Mouse (Mus musculus) ES-Bruce4 (cell line): Measurements from ENCODE around the gene Ceacam10. TPM values are rescaled to one million over a fixed set of nuclear protein-coding genes. Genes with fewer than 3 reads are reported as not detected.
"Not testable (repeated sequence)": the region's sequence is repeated elsewhere in the genome, so short reads cannot be mapped to it uniquely, and the experiment has no call there.

Experiments
- H3K27ac ChIP-seq: 2 replicates; pipeline ENCODE4 v1.5.1; 2012; ENCODE audit warnings: low read length, inconsistent platforms; ENCODE audit not compliant: insufficient read depth
- H3K27me3 ChIP-seq: 2 replicates; pipeline ENCODE4 v1.6.1; 2012; ENCODE audit warnings: mild to moderate bottlenecking, low read length, inconsistent platforms; ENCODE audit not compliant: control insufficient read depth, poor library complexity, insufficient read depth, severe bottlenecking
- H3K36me3 ChIP-seq: 2 replicates; pipeline ENCODE4 v1.6.1; 2012; ENCODE audit warnings: inconsistent platforms, mild to moderate bottlenecking, low read length, moderate library complexity; ENCODE audit not compliant: control insufficient read depth, poor library complexity, insufficient read depth, severe bottlenecking
- H3K4me1 ChIP-seq: one replicate; pipeline ENCODE4 v1.8.1; 2011; ENCODE audit warnings: low read length; ENCODE audit not compliant: control insufficient read depth, insufficient read depth
- H3K4me3 ChIP-seq: 2 replicates; pipeline ENCODE4 v1.5.1; 2011; ENCODE audit warnings: low read depth, mild to moderate bottlenecking, low read length
- H3K9ac ChIP-seq: 2 replicates; pipeline ENCODE4 v1.6.1; 2012; ENCODE audit warnings: low read depth, mild to moderate bottlenecking, inconsistent platforms; ENCODE audit not compliant: poor library complexity, severe bottlenecking
- H3K9me3 ChIP-seq: replicated peaks from 2 replicates; pipeline ENCODE4 v1.6.1; 2012; ENCODE audit warnings: mild to moderate bottlenecking, low read length, inconsistent platforms; ENCODE audit not compliant: control insufficient read depth, poor library complexity, insufficient read depth, severe bottlenecking
- CTCF ChIP-seq: IDR thresholded peaks from one replicate; pipeline ENCODE4 v1.8.1; 2011; ENCODE audit warnings: low read depth, low read length
- EP300 ChIP-seq: IDR thresholded peaks from 2 replicates; pipeline ENCODE4 v1.6.1; 2011; ENCODE audit warnings: low read depth, low read length; ENCODE audit not compliant: insufficient read depth
- POLR2A ChIP-seq: IDR thresholded peaks from one replicate; pipeline ENCODE4 v1.8.1; 2011; ENCODE audit warnings: low read length; ENCODE audit not compliant: insufficient read depth
- polyA plus RNA-seq: library from polyadenylated mRNA; stranded (reverse); fragments of >200 nt; gene quantifications from 2 replicates; pipeline ENCODE4 v1.2.4, GENCODE M21; 2011; ENCODE audit warnings: low read depth; ENCODE audit not compliant: missing spikeins, insufficient read depth, insufficient read length

The Ceacam10 gene
- not detected in 2 replicates for polyA plus RNA-seq

- not testable (repeated sequence) for H3K9me3 ChIP-seq, H3K9ac ChIP-seq, H3K36me3 ChIP-seq, H3K4me1 ChIP-seq, H3K27ac ChIP-seq, H3K4me3 ChIP-seq, H3K27me3 ChIP-seq
These were observed at the start of gene Ceacam10 for GRCm38 (mm10) chr7:24776918-24777317. Ceacam10 (plus strand) TSS chr7:24777206.

- H3K4me3 ChIP-seq, result no peak overlapping the region
- no peak overlapping the region for H3K9ac ChIP-seq
- H3K27me3 ChIP-seq, result no peaks in the 10 kb centered on the region
- no peaks in the 10 kb centered on the region for H3K36me3 ChIP-seq
- 0 out of 2 replicates have a peak, but pooled peaks cover under 1% of the 10 kb centered on the region for H3K9me3 ChIP-seq
- H3K4me1 ChIP-seq, result no peaks in the 10 kb centered on the region
- no peak for TF ChIP-seq EP300
- no peak for TF ChIP-seq POLR2A
- no peak for TF ChIP-seq CTCF
- no peak overlapping the region for H3K27ac ChIP-seq
These were observed 40.9 kb upstream of the Ceacam10 start for GRCm38 (mm10) chr7:24735970-24736670.

GRCm38 (mm10) chr7:24750695-24751094 lies 26.3 kb upstream of the Ceacam10 start:
- Histone ChIP-seq H3K9ac (no peak overlapping the region), H3K27ac (no peak overlapping the region), H3K4me1 (no peaks in the 10 kb centered on the region), H3K4me3 (no peak overlapping the region), H3K27me3 (no peaks in the 10 kb centered on the region), H3K9me3 (no peaks in the 10 kb centered on the region), H3K36me3 (no peaks in the 10 kb centered on the region)
- TF ChIP-seq POLR2A (no peak), EP300 (no peak), CTCF (no peak)

- H3K27me3 ChIP-seq, result no peaks in the 10 kb centered on the region
These were observed 25.4 kb upstream of the Ceacam10 start for GRCm38 (mm10) chr7:24751610-24752009.

GRCm38 (mm10) chr7:24753476-24753875 lies 23.5 kb upstream of the Ceacam10 start:
- Histone ChIP-seq H3K27me3 (no peaks in the 10 kb centered on the region), H3K4me1 (no peaks in the 10 kb centered on the region), H3K4me3 (no peak overlapping the region), H3K9ac (no peak overlapping the region), H3K27ac (no peak overlapping the region), H3K36me3 (no peaks in the 10 kb centered on the region), H3K9me3 (no peaks in the 10 kb centered on the region)
- TF ChIP-seq EP300, result no peak
- no peak for TF ChIP-seq POLR2A
- TF ChIP-seq CTCF, result no peak

More at GRCm38 (mm10) chr7:24751610-24752009, 25.4 kb upstream of the Ceacam10 start:
- no peaks in the 10 kb centered on the region for H3K36me3 ChIP-seq
- TF ChIP-seq CTCF, result no peak
- no peak for TF ChIP-seq POLR2A
- no peak for TF ChIP-seq EP300
- H3K9ac ChIP-seq, result no peak overlapping the region
- no peak overlapping the region for H3K4me3 ChIP-seq
- H3K9me3 ChIP-seq, result no peaks in the 10 kb centered on the region
- H3K4me1 ChIP-seq, result no peaks in the 10 kb centered on the region
- no peak overlapping the region for H3K27ac ChIP-seq

- no peak overlapping the region for H3K9ac ChIP-seq
- H3K27me3 ChIP-seq, result no peaks in the 10 kb centered on the region
- no peak overlapping the region for H3K4me3 ChIP-seq
- TF ChIP-seq EP300 (no peak), POLR2A (no peak), CTCF (no peak)
- no peaks in the 10 kb centered on the region for H3K9me3 ChIP-seq
- no peaks in the 10 kb centered on the region for H3K36me3 ChIP-seq
- no peak overlapping the region for H3K27ac ChIP-seq
- no peaks in the 10 kb centered on the region for H3K4me1 ChIP-seq
These were observed 18.5 kb upstream of the Ceacam10 start for GRCm38 (mm10) chr7:24758520-24758919.
